Mouse (Mus musculus) neural tube, embryonic 14.5 days (tissue): ENCODE measurements at regions not wholly inside any gene's neighbourhood (a gene's known extent, or its start where the extent isn't known, plus 50 kb on each side); places are given as distances from the start of the nearest gene placed in this dataset.

Experiments
- ATAC-seq: fragments of 200-750 bp; cut with Nextera tagmentation; 2 replicates; pipeline ENCODE4 v1.8.0; 2017; ENCODE audit warnings: low read depth, mild to moderate bottlenecking, moderate TSS enrichment, moderate library complexity
- H3K27ac ChIP-seq: fragments of 300-500 bp; sonication (generic); 2 replicates; pipeline ENCODE4 v1.5.1; 2014; ENCODE audit warnings: low read depth, mild to moderate bottlenecking, control low read depth, low read length, moderate library complexity, mixed read lengths
- H3K27me3 ChIP-seq: fragments of 300-500 bp; sonication (generic); 2 replicates; pipeline ENCODE4 v1.6.1; 2014; ENCODE audit warnings: low read length; ENCODE audit not compliant: control insufficient read depth, insufficient read depth
- H3K36me3 ChIP-seq: fragments of 300-500 bp; sonication (generic); 2 replicates; pipeline ENCODE4 v1.6.1; 2014; ENCODE audit warnings: low read length, mixed read lengths; ENCODE audit not compliant: control insufficient read depth, insufficient read depth
- H3K4me1 ChIP-seq: fragments of 300-500 bp; sonication (generic); 2 replicates; pipeline ENCODE4 v1.6.1; 2014; ENCODE audit warnings: low read length; ENCODE audit not compliant: control insufficient read depth, insufficient read depth
- H3K4me2 ChIP-seq: fragments of 300-500 bp; sonication (generic); 2 replicates; pipeline ENCODE4 v1.6.1; 2014; ENCODE audit warnings: mild to moderate bottlenecking, low read depth, low read length, control low read depth
- H3K4me3 ChIP-seq: fragments of 300-500 bp; sonication (generic); 2 replicates; pipeline ENCODE4 v1.5.1; 2014; ENCODE audit warnings: low read depth, low read length, control low read depth, mixed read lengths
- H3K9ac ChIP-seq: fragments of 300-500 bp; sonication (generic); replicated peaks from 2 replicates; pipeline ENCODE4 v1.6.1; 2014; ENCODE audit warnings: low read depth, mild to moderate bottlenecking, control low read depth, low read length, mixed read lengths
- H3K9me3 ChIP-seq: fragments of 300-500 bp; sonication (generic); 2 replicates; pipeline ENCODE4 v1.6.1; 2016; ENCODE audit warnings: low read length; ENCODE audit not compliant: control insufficient read depth
- WGBS: fragments of 180-500 bp; shearing (Covaris S2); extraction: QIAGEN DNeasy Blood & Tissue Kit; methylation state at CpG from one replicate; pipeline ENCODE4 v1.1.7; 2014; 5-methylcytosine and 5-hydroxymethylcytosine counted together

GRCm38 (mm10) chr1:154961271-154961670 lies 77.0 kb upstream of the Cacna1e start:
- ATAC-seq = no peak
- 81% methylated on average over 4 of the region's 4 CpGs for WGBS
- no peak overlapping the region for H3K9ac ChIP-seq
- H3K4me2 ChIP-seq = no peak overlapping the region
- H3K36me3 ChIP-seq = no peaks in the 10 kb centered on the region
- no peaks in the 10 kb centered on the region for H3K4me1 ChIP-seq
- H3K27me3 ChIP-seq = no peaks in the 10 kb centered on the region
- no peak overlapping the region for H3K4me3 ChIP-seq
- H3K27ac ChIP-seq = no peak overlapping the region
- H3K9me3 ChIP-seq = no peaks in the 10 kb centered on the region

- Histone ChIP-seq H3K9ac (no peak overlapping the region), H3K4me1 (no peaks in the 10 kb centered on the region), H3K9me3 (no peaks in the 10 kb centered on the region), H3K4me3 (no peak overlapping the region), H3K4me2 (no peak overlapping the region), H3K27ac (0 out of 2 replicates have a peak overlapping the region, but pooled peaks have one; percentile 39), H3K27me3 (no peaks in the 10 kb centered on the region), H3K36me3 (no peaks in the 10 kb centered on the region)
- WGBS = 44% methylated on average over 5 of the region's 5 CpGs
- ATAC-seq = peak; percentile 57; the same call in 1 of the 2 replicates
Measured at GRCm38 (mm10) chr1:154956625-154957031, 72.3 kb upstream of the Cacna1e start.

GRCm38 (mm10) chr1:154952679-154953078 lies 68.4 kb upstream of the Cacna1e start:
- Histone ChIP-seq H3K36me3 (no peaks in the 10 kb centered on the region), H3K27me3 (no peaks in the 10 kb centered on the region), H3K9ac (no peak overlapping the region), H3K4me1 (no peaks in the 10 kb centered on the region), H3K4me3 (no peak overlapping the region), H3K27ac (no peak overlapping the region), H3K4me2 (no peak overlapping the region), H3K9me3 (no peaks in the 10 kb centered on the region)
- 83% methylated on average over 2 of the region's 2 CpGs for whole genome bisulfite sequencing
- ATAC-seq = 0 out of 2 replicates have a peak, but pooled peaks have one; percentile 13
